Mouse (Mus musculus): ENCODE results near the gene Gtpbp1. TPM values are rescaled to one million over a fixed set of nuclear protein-coding genes. Genes with fewer than 3 reads are reported as not detected.

Gene Gtpbp1
- total RNA-seq, 4 experiments from 2014 or later = 24.8 to 31.0 (median 29.0) TPM

DNA sequence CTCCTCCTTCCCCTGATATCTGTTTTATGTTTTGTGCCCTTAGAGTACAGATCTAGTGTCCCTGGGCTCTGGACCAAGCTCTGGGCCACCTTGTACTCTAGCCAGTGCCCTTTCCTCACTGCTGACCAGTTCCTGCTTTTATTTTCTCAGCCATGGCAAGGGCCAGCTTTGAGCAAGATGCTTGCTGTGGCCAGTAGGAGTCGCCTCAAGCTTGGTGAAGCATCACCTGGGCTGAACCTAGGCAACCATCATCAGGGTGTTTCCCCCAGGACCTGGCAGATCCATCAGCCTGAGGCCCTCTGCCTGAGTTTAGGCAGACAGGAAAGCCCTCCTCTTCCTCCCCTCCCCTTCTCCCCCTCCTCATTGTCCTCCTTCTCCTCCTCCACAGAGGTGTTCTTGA lies 32.8 kb downstream of the Gtpbp1 start:
- DNase-seq (ENCODE audit: low spot score) = no peak

DNA sequence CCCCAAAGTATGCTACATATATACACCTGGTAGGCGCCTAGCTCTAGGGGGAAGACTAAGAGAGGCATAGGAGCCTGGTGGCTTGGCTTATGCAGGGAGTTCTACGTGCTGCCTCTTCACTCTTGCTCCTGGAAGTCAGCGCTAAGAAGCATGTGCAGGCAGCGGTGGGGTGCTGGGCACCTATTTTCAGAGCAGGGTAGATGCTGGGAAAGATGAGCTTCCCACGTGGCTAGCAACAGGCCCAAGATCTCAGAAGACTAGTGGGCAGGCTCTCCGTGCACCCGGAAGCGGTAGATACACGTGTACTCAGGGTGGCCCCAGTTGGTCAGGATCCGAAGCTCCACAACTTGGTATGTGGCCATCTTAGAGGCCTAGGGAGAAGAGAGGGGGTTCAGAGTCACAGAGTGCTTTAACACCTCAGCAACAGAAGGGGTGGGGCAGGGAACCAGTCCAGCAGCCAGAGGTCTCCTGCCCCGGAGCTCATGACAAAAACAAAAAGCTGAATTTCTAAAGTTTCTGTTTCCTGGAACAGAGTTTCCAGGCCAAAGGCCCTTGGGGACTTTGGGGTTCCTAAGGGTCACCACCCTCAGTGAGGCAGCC lies 34.6 kb downstream of the Gtpbp1 start:
- DNase-seq (ENCODE audit: low spot score) = no peak

DNA sequence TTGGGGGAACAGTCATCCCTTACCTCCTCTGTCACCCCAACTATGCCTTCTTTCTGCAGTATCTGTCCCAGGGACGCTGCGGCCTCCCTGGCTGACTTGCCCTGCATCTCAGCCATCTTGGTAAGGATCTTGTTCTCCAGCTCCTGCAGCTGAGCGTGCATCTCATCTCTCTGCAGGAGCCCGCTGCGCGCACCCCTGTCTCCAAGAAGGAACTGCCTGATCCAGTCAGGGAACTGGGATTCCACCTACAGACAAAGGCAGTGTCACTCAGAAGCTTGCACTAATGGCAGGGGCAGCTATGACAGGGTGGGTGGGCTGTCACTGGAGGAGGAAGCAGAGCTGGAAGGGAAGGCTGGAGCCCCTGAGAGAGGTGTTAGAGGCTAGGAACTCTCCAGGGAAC lies 37.2 kb downstream of the Gtpbp1 start:
- DNase-seq (ENCODE audit: low spot score) = no peak

DNA sequence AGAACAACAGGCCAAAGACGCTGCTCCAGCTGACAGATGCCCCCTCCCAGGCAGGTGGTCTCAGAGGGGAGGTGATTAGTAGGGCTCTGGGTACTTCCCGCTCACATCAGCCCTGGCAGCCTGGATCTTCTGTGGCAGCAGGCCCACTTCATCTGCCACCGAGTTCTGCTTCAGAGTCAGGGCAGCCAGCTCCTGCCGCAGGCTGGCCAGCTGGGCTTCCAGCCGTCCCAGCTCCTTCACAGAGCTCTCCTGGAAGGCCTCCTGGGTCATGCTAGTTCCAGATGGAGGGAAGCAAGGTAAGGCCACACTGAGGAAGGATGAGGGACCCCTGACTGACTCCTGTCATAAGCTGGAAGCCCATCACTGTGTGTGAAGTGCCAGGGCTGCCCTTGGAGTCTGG lies 37.7 kb downstream of the Gtpbp1 start:
- no peak for DNase-seq (ENCODE audit: low spot score)

DNA sequence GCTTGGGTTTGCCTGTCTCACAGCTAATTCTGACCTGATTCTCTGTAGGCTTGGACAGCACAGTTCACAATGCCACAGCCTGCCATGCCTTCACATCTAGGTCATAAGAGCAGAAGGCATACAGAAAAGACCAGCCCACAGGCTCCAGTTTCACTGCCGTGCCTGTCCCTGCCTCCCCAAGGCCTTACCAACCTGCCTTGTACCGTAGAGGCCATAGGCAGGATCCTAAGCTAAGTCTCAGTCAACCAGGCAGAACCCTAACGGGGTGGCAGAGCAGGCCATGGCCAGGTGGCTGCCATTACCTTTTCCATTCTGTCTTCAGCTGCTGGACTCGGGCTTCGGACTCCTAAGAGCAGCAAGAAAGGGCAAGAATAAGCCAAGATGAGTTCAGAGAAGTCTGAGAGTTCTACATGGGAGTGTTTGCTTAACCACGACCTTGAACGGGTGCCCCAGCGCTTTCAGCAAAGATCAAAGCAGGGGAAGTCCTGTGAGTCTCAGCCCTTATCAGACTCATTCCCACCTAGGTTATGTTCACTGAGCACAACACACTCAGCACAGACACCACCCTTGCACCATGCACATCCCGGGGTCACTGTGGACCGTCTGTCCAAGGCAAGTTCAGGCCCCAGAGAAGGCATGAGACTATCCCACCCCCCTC lies 38.2 kb downstream of the Gtpbp1 start:
- no peak for DNase-seq (ENCODE audit: low spot score)

DNA sequence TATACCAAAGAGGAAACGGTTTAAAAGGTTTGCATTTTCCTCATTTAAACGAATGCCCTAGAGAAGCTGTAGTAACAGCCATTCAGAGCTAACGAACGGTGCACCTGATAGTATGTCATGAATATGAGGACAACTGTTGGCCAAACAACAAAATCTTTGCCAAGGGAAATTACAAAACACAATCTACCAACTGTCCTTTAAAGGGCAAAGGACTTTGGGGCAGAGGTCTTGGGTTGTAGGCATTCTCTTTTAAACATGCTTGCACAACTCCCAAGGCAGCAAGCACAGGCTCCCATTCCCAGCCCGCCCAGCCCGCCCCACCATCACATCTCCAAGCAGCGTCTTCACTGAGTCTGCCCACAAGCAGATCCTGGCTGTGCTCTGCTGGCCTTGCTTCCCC lies 40.9 kb downstream of the Gtpbp1 start:
- DNase-seq (ENCODE audit: low spot score) = no peak

DNA sequence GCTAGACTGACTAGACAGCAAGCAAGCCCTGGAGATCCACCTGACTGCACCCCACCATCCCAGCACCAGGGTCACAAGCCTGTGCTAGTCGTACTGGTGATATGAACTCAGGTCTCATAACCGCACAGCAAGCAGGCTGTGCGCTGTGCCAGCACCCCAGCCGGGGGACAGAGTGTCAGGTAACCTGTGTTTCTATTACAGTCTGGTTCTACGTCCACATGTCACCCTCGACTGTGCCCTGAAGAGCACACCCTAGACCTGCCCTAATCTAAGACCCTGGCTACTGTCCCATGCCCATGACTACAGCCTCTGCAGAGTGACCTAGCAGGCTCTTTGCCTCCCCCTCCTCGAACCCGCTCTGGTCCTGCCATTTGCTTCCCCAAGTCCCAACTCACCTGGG lies 42.5 kb downstream of the Gtpbp1 start:
- DNase-seq (ENCODE audit: low spot score) = no peak

DNA sequence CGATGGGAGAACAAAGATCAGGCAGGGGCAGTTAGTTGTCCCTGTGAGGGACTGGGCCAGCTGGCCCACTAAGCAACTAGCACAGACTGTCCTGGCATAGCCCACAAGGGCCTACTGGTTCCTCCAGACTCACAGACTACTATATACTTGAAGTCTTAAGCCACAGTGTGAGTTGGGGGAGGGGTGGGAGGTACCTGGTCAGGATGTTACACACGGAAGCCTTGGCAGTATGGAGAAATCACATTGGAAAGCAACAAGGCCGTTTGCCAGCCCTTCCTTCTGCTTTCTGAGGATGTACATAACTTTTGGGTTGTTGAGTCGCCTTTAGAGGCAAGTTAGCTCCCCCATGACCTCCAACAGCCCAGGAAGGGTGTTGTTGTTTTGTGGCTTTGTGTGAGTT lies 43.0 kb downstream of the Gtpbp1 start:
- no peak for DNase-seq (ENCODE audit: low spot score)

DNA sequence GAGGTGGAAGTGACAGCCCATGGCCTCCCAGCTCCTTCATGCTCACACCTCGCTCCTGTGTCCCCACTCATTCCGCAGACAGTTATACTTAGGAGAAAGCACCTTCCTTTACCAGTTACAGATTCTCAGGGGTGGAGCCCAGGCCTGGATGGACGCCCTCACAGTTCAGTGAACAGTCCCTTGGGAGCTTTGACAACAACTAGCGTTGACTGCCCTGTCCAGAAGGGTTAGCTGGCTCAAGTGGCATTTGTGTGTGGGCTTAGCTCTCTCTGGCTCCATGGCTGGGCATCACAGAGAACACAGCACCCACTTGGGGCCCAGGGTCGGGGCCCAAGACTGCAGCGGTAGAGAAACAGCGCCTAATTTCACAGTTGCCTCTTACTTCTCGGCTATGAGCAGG lies 43.7 kb downstream of the Gtpbp1 start:
- DNase-seq (ENCODE audit: low spot score) = no peak

DNA sequence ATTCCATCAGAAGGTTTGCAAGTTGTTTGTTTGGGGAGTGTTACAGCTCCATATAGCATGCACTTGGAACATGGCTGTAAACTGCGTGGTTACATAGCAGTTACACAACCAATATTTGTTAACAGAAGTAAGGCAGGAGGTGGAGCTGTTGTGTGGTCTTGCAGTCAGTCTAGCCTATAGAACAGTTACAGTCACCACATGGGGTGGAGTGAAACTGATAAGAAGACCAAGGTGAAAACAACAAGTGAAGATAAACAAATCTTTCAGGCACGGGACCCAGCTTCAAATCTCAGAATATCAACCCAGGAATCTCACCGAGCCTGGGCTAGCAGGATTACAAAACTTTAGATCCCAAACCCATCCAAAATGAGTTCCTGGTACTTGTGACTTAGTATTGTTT lies 50.1 kb downstream of the Gtpbp1 start:
- no peak for DNase-seq (ENCODE audit: low spot score)

DNA sequence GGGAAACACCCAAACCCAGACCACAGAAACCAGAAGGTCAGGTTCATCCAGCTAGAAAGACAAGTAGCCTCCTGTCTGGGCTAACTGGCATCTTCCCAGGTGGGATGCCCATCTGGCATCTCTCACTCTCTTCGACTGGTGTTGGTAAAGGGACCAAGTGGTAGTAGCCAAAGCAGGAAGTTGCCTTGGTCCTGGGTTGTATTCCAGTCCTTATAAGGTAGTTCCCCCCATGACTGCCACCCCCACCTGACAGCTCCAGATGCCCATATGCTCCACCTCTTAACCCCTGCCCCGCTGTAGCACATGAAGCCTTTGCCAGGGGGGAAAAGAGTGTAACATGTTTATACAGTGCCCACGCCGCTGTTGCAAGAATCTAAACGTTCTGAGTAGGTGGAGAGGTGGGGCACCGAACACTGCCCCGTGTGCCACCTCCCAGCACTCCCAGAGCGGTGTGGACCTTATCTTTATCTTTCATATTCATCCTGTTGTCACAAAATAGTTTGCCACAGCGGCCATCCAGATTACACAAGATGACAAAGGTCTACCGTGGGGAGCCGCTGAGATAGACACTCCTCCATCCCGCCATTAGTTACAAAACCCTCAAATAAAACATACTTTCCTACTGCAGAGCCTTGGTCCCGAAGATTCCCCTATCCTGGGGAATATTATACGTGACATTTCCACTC lies 50.7 kb downstream of the Gtpbp1 start:
- DNase-seq (ENCODE audit: low spot score) = no peak

DNA sequence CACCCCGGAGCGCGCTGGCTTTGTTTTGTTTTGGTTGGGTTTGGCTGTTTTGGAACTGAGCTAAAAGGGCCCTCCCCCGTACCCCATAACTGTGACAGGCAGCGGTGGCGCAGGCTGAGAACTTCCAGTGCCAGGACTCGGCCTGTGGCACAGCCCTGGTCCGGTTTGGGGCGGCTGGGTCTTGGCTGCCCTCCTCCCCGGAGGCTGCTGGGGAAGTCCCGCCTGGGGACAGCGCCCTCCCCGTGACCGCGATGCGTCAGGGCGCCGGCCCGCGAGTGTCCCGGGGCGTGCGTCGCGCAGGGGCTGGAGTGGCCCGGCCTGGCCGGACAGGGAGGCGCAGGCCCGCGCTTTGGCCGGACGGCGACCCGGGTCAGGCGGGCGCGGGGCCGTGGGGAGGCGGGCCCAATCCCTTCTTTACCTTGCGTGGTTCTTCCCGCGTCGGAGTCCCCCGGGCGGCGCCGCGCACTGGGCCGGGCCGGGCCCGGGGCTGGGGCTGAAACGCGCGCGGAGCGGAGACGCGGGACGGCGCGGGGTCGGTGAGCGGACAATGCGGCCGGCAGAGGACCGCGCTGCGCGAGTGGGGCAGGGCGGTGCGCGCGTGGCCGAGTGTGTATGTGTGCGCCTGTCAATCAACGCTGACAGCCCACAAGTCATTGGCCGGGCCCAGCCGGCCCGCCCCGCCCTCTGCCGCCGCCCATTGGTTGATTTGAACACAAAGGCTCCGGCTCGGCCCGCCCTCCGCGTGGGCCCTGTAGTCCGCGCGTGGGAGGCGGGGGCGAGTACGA lies 51.5 kb downstream of the Gtpbp1 start, which contains the start of gene Sun2:
Sun2 (minus strand) TSS at position 616 of the 785 bp plus-strand sequence.
- peak; percentile 88 for DNase-seq (ENCODE audit: low spot score)

DNA sequence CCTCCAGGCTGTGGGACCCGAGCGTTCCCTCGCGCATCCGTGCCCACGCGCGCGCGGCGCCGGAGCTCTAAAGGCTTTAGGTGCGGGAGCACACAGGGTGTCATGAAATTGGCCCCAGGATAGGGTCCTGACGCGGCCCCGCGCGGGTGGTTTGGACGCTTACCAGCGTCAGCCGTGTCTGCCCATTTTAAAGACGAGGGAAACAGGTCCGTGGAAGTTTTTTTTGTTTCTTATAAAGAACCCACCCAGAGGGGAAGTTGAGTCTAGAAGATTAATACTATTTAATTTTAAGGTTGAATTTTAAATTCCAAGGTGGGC lies 52.0 kb downstream of the Gtpbp1 start:
- no peak for DNase-seq (ENCODE audit: low spot score)

DNA sequence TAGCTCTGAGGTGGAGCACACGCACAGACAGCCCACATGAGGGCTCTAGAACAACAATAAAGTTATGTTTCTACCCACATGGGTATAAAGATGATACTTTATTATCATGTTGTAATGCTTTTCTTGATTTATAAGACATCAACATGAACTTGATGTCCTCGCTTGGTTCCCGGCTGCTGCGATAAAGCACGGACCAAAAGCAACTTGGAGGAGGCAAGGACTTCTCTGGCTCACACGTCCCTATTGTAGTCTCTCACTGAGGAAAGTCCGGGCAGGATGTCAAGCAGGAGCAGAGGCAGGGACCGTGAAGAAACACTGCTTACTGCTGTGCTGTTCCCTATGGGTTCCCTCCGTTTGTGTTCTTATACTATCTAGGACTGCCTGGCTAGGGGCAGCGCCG lies 53.4 kb downstream of the Gtpbp1 start:
- DNase-seq (ENCODE audit: low spot score) = no peak

DNA sequence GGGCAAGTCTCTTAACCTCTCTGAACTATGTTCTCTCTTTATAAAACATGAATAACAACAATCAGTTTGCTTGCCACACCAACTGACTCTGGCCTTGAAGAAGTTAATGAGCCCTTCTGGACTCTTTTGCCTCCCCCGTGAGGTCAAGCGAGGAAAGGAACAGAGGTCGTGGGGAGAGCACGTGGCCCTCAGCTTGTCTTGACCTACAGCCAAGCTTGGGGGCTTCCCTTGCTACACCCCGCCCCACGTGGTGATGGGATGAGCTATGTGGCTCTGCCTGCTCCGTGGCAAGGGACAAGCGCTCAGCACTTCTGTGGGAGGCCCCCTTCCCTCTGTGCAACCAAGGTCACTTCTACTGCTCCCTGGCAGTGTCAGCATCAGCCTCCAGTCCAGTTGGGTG lies 54.1 kb downstream of the Gtpbp1 start:
- no peak for DNase-seq (ENCODE audit: low spot score)

DNA sequence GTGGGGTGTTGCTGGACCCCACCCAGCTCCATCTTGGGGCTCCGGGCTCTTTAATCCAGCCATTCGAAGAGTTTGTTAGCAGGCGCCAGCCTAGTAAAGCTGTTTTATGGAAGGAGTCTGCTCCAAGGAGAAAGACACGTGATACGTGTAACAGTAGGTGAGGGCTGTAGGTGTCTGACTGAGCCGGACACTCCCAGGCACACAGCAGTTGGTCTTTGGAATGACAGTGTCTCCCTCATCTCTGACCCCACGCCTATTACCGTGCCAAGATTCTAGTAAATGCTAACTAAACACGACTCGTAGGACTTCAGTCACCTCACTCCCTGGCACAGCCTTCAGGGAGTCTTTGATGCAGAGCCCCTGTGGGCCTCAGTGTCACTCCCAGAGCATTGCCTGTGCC lies 54.7 kb downstream of the Gtpbp1 start:
- no peak for DNase-seq (ENCODE audit: low spot score)

DNA sequence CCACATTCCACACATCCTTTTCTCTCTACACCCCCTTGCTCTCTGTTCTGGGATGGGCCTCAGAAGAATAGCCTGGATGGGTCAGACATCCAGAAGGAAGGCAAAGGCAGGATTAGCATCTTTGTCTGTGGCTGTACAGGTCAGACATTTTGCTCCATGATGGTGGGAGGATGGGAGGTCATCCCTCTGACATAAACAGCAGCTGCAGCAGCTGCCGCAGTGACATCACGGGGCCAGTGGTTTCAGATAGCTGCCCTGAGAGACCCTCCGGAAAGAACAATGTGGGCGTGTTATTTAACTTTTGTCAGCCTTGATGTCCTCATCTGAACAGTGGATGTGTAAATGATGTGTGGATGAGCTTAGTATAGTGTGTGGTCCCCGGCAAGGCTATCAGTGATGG lies 55.2 kb downstream of the Gtpbp1 start:
- no peak for DNase-seq (ENCODE audit: low spot score)

DNA sequence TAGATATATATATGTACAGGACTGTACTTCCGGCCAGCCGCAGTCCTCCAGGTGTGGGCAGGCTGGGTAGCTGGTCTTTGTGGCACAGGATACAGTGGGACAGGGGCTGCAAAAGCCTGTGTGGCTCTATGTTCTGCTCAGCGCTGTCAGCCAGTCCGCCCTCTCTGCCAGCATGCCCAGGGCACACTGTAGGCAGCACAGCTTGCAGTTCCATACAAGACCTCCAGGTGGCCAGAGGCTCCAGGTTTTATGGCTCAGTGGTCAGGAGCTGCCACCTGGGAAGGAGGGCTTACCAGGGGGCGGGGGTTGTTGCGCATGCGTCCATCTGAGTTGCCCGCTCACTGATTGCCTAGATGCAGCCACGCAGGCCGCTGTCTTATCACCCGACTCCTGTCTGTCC lies 57.4 kb downstream of the Gtpbp1 start:
- DNase-seq (ENCODE audit: low spot score) = no peak

DNA sequence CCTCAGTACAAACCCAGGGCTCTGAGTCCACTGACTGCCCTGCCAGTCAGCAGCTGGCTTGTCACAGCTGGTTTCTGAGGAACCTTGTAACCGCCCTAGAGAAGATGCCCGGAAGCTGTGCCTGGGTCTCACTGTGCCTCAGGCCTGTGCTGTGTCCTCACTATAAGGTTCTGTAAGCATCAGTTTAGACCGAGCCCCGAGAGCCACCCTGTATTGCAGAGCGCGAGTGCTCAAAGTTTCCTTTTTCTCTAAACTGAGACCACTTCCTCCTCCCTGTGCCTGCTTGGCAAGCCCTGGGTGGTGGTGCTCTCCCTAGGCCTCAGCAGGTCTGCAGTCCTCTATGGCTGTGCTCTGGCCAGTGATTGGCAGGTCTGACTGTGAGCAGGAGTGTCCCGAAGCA lies 58.5 kb downstream of the Gtpbp1 start:
- DNase-seq (ENCODE audit: low spot score) = no peak

DNA sequence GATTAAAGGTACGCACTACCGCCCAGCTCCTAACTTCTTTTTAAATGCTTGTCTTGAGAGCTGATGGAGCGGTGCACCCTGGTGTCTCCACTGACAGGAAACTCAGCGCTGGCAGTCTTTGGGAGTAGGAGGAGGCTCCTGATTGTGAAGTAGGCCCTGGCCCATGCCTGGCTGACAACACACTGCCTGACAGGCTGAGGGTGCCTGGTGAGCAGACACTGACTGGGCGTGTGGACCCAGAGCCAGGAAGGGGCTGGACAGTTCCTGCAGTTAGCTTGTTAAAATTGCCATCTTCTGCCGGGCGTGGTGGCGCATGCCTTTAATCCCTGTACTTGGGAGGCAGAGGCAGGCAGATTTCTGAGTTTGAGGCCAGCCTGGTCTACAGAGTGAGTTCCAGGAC lies 59.6 kb downstream of the Gtpbp1 start:
- no peak for DNase-seq (ENCODE audit: low spot score)

DNA sequence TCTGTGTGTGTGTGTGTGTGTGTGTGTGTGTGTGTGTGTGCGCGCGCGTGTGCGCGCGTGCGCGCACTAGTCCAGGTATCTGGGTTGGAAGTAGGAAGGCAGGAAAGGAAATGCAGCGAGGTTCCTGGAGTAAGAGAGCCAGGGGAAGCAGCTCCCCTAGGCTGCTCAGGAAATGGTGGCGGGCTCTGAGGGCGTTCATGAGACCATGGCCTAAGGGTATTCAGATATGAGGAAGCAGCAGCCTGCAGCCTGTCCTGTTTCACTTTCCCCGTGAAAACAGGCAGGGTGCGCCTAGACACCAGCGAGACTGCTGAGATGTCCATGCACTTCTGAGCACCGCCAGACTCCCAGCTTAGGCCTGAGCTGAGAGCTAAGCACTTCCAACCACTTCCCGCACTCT lies 61.1 kb downstream of the Gtpbp1 start:
- no peak for DNase-seq (ENCODE audit: low spot score)

DNA sequence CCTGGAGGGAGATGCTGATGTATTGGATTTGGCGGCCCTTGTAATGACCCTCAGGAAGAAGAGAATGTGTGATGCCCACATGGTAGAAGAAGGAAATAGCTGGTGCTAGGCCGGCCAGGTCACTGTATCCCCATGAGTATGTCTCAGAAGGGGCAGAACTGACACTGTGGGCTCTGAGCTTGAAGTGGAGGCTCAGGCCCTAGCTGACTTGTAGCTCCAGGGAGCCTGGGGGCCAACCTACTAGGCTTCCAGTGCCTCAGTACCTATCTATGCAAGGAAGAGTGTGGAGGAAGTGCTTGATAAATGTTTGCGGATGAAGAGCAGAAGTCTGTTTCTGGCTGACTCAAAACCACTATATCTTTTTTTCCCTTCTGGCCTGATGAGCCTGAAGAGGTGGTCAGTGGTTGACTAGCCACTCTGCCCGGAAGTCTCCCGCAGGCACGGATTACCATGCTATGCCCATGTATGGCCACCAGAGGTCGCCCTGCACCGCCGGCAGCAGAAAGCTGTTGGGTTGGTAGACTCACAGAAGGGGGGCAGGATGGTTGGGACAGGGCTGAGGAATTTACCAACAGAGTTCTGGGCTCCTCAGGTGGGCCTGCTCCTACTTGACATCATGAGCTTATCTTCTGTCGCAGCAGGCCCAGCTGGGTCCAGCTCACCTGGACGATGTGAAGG lies 62.2 kb downstream of the Gtpbp1 start:
- peak; percentile 73 for DNase-seq (ENCODE audit: low spot score)

All from heart, adult 8-10 months (tissue).